Mouse (Mus musculus): Measurements from ENCODE around the gene Ech1. TPM values are rescaled to one million over a fixed set of nuclear protein-coding genes. Genes with fewer than 3 reads are reported as not detected.

Gene Ech1
- polyA plus RNA-seq (2021; fragmentation: Nextera tagmentation): 125 and 135 TPM in 2 replicates
- long read RNA-seq, experiment 1, transcript Ech1-201 (10 exons, 1,267 nt): major isoform, 188 of 217 reads
- long read RNA-seq, experiment 1, partial matches to known transcripts: 3 of 217 reads
- long read RNA-seq, experiment 1, other reads (novel, unspliced or antisense): 25 of 217 reads
- long read RNA-seq, experiment 2, transcript Ech1-201 (10 exons, 1,267 nt): major isoform, 154 of 169 reads
- long read RNA-seq, experiment 2, partial matches to known transcripts: 6 of 169 reads
- long read RNA-seq, experiment 2, other reads (novel, unspliced or antisense): 6 of 169 reads

DNA sequence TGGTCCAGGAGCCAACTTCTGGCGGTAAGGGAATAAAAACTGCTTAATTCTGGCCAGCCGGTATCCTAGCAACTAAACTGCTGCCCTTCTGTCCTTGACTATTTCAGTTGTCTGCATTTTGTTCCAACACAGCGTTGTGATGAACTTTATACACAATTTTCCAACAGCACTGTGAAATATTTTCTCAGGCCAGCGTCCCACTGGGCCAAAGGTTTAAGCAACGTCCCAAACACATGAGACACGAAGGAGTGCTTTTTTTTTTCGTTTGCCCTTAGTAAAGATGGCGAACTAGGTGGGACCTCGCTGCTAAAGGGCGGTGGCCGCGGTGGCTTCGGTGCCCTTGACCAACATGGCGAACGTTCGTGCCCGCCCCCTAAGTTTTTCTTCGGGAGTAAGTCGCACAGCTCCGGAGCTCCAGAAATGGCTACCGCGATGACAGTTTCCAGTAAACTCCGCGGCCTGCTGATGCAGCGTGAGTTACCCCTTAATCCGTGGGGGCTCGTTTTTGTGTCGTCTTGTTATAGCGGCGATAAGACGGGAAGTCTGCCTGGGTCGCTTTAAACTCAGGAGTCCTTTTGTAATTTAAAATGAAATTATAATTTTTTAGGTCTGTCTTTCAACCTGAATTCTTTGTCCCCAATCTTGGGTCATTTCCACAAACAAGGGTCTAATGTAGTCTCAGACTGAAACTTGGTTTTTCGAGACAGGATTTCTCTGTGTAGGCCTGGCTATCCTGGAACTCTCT lies at the start of gene Ech1:
Gene Ech1, plus strand, starts transcription at position 277 of the 745 bp plus-strand sequence.

DNA sequence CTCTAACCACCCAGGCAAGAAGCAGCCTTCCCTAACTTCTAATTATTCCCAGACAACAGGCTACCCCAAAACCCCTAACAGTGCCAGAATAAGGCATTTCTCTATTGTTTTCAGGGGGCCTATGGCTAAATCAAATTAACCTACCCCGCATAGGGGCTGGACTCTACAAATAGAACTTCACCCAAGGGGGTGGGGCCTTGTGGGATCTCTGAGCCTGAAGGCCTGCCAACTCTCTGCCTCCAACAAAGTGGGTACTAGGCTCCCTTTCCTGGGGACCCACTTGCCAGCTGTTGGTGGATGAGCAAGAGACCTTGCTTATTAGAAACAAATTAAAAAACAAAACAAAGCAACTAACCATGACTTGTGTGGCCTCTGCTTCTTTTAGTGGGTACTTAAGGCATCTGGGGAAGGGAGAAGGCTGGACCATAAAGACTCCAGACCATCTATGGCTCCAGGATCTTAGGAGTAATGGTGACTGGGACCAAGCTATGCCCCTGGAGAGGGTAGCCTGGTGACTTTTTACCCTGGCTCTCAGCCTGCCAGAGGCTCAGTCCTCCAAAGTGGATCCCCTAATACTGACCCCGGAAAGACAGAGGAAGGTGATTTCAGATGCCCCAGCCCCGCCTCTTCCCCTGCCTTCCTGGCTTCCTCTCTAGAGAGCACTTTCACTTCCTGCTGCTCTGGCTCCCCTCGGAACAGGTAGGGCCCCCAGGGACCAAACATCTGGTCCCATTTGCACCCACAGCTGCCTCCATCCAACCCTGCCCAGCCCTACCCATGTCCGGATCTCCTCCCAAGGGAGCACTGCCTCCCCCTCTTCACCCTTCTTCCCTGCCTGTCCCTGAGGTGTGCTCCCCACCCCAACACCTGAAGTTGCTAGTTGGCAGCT lies 36.5 kb upstream of the Ech1 start, which contains the start of gene Rinl:
Gene Rinl, plus strand, starts transcription at position 663 of the 889 bp plus-strand sequence.

DNA sequence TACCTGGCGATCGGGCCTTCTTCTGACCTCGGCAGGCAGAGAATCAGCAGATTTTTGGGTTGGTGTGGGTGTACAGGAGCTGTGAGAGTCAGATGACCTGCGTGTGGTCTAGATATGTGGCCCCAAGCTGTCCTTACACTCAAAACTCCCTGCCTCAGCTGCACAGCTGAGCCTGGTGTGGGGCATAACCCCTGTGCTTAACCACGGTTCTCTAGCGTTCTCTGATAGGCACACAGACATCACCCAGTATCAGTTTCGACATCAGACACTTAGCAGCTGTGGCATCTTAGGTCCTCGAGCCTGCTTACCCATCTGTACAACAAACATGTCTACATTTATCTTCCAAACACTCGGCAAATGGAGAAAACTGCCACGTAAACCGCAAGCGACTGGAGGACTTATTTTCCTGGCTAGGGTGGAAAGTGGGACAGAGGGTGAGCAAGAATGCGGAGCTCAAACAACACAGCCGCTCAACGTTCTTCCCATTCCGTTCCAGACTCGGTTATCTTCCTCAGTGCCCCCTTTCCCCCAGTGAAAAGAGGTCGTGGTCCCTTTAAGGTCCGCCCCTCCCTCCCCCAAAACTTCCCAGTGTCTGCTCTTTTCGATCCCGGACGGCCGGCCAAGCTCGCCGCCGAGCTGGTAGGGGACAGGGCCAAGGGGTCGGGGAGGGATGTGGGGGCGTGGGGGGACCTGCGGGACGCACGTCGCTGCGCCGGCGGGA lies 16.6 kb upstream of the Ech1 start, which contains the start of gene Hnrnpl:
Gene Hnrnpl, plus strand, starts transcription at position 321 of the 721 bp plus-strand sequence.

DNA sequence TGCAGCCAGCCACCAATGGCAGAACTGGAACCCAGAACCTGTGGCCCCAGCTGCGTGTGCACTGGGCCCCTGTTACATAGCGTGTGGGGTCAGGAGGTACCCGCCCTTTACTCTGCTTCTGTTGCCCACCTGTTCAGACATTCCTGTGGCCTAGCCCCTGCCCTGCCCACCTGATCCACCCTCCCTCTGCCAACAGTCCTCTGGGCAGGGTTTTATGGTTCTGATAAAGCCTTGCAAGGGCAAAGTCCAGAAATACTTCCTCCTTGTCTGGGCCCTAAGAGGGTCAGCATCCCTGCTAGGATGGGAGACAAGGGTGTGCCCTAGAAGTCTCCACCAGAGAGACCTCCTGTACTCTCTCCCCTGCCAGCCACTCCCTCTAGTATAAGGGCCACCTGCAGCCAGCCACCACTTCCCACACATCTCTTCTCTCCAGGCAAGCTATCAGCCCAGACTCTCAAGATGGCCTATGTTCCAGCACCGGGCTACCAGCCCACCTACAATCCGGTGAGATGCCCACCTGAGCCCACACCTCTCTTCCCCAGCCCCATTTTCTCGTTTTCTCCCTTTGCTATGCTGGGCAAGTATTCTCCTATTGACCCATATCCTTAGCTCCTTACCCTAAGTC lies 8.8 kb downstream of the Ech1 start, which contains the start of gene Lgals4:
Gene Lgals4, plus strand, starts transcription at position 132 of the 625 bp plus-strand sequence.

DNA sequence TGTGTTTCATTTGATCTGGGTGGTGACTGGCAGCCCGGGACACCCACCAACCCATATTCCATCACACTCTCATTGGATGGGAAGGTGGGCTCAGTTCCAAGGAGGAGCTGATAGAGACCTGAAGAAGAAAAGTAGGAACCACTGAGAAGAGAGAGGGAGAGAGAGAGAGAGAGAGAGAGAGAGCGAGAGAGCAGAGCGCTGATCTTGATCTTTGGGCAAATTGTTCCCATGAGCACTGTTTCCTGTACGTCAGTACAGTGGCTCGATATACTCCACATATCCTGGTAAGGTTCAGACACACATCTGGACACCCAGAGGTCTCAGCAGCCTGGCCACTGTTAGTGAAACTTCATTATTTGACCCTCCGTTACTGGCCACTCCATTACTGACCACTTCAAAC lies 38.5 kb downstream of the Ech1 start, which contains the start of gene Lgals7:
Gene Lgals7, plus strand, starts transcription at position 314 of the 400 bp plus-strand sequence.

DNA sequence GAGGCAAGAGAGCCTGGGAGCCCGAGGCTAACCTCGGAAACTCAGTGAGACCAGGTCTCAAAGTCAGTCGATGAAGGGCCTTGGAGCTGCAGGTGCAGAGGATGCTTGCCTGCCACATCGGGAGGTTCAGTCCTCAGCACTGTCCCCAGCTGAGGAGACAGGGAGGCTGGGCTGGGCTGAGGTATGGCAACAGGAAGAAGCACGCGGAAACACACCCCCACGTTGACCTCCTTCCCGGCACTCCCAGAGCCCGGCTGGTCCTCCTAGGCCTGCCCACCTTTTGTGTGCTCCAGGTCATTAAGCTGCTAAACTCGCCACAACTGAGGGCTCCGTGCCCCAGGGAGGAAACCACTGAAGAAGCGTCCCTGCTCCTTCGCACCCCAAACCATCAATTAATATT lies 56.2 kb downstream of the Ech1 start, which contains the start of gene Capn12:
Gene Capn12, plus strand, starts transcription at position 224 of the 400 bp plus-strand sequence.

Other genes starting within 250 kb of the Ech1 start
- 7.5 and 9.2 TPM in 2 replicates for gene Samd4b, start 227.1 kb upstream of the Ech1 start, polyA plus RNA-seq (2021; fragmentation: Nextera tagmentation)
- 5.4 and 6.1 TPM in 2 replicates for gene Pak4, start 227.0 kb upstream of the Ech1 start, polyA plus RNA-seq (2021; fragmentation: Nextera tagmentation)
- 0.59 and 0.70 TPM in 2 replicates for gene Acp7, start 193.9 kb upstream of the Ech1 start, polyA plus RNA-seq (2021; fragmentation: Nextera tagmentation)
- gene Fbxo27, start 132.4 kb upstream of the Ech1 start, polyA plus RNA-seq (2021; fragmentation: Nextera tagmentation): 14.4 and 14.5 TPM in 2 replicates
- 2.5 and 4.3 TPM in 2 replicates for gene Fbxo17, start 108.4 kb upstream of the Ech1 start, polyA plus RNA-seq (2021; fragmentation: Nextera tagmentation)
- gene Mrps12, start 83.4 kb upstream of the Ech1 start, polyA plus RNA-seq (2021; fragmentation: Nextera tagmentation): 233 and 280 TPM in 2 replicates
- gene Sars2, start 83.2 kb upstream of the Ech1 start, polyA plus RNA-seq (2021; fragmentation: Nextera tagmentation): 11.2 and 15.1 TPM in 2 replicates
- gene Ccer2, start 69.0 kb upstream of the Ech1 start, polyA plus RNA-seq (2021; fragmentation: Nextera tagmentation): 1.3 and 1.8 TPM in 2 replicates
- gene Sirt2, start 58.5 kb upstream of the Ech1 start, polyA plus RNA-seq (2021; fragmentation: Nextera tagmentation): 147 and 180 TPM in 2 replicates
- gene Nfkbib, start 57.7 kb upstream of the Ech1 start, polyA plus RNA-seq (2021; fragmentation: Nextera tagmentation): 68.6 and 74.6 TPM in 2 replicates
- gene Rinl, start 36.2 kb upstream of the Ech1 start, polyA plus RNA-seq (2021; fragmentation: Nextera tagmentation): 3.7 and 3.9 TPM in 2 replicates
- gene Hnrnpl, start 16.7 kb upstream of the Ech1 start, polyA plus RNA-seq (2021; fragmentation: Nextera tagmentation): 95.1 and 110 TPM in 2 replicates
- 0.47 and 0.90 TPM in 2 replicates for gene Lgals4, start 8.6 kb downstream of the Ech1 start, polyA plus RNA-seq (2021; fragmentation: Nextera tagmentation)
- gene Lgals7, start 38.6 kb downstream of the Ech1 start, polyA plus RNA-seq (2021; fragmentation: Nextera tagmentation): 0.42 TPM in 1 of 2 replicates, not detected in the other
- gene Capn12, start 56.2 kb downstream of the Ech1 start, polyA plus RNA-seq (2021; fragmentation: Nextera tagmentation): 0.60 and 0.75 TPM in 2 replicates
- gene Actn4, start 137.1 kb downstream of the Ech1 start, polyA plus RNA-seq (2021; fragmentation: Nextera tagmentation): 107 and 111 TPM in 2 replicates
- gene Eif3k, start 156.6 kb downstream of the Ech1 start, polyA plus RNA-seq (2021; fragmentation: Nextera tagmentation): 507 and 624 TPM in 2 replicates
- 0.71 and 0.85 TPM in 2 replicates for gene Map4k1, start 156.8 kb downstream of the Ech1 start, polyA plus RNA-seq (2021; fragmentation: Nextera tagmentation)